8 mouse cellular contexts compared by ENCODE assay signal in the genomic region with DNA sequence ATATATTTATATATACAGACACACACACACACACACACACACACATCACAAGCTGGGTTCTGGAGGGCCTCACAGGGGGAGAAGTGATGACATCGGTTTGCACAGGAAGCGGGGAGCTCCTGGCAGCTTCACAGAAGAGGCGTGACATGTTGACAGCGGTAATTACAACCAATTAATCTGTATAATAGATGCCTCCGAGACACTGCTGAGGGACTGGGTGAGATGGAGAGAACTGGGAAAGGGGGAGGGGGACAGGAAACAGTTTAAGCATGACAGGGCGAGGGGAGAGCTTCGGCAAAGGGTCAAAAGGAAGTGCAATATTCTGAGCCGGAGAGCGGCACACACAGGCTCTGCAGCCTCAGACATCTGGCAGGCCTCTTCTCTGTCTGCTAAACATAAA.
DNase-seq lines count a peak whose midpoint lies in the region; ATAC-seq and TF ChIP-seq lines count a peak whose summit lies in the region.

No protein-coding gene starts in this region.

- peaks cover 4% of the 10 kb centered on the region for H3K4me1 ChIP-seq in lung, postnatal 0 days (ENCODE audit: insufficient read depth, low read depth, low read length)

- no peaks in the 10 kb centered on the region for H3K9me3 ChIP-seq in lung, postnatal 0 days (ENCODE audit: low read length)

- H3K27ac ChIP-seq in lung, postnatal 0 days (ENCODE audit: low read length) = no peak overlapping the region

- no peaks in the 10 kb centered on the region for H3K27me3 ChIP-seq in lung, postnatal 0 days (replicated peaks; ENCODE audit: insufficient read depth, low read length)

- peak; percentile 7 for DNase-seq in right cerebral cortex, adult 18-20 months
- no peak for DNase-seq in right cerebral cortex, postnatal 36 days (ENCODE audit: low spot score in 2 of 2)
- peak; percentile 45 for DNase-seq in forelimb bud, embryonic 11.5 days (ENCODE audit: low read depth, low spot score)
- DNase-seq in kidney, adult 11 months = peak; percentile 59
- DNase-seq in lung, postnatal 0 days (ENCODE audit: low spot score) = peak; percentile 80
- peak; percentile 76 for DNase-seq in retina, embryonic 14.5 days (ENCODE audit: low spot score)
- no peak for DNase-seq in adipocyte (ENCODE audit: low spot score)
- no peak for DNase-seq in adrenal gland, postnatal 36 days

- 0 out of 2 replicates have a peak overlapping the region, but pooled peaks have one; percentile 6 for H3K4me2 ChIP-seq in lung, postnatal 0 days (replicated peaks; ENCODE audit: low read depth, low read length)

- no peak overlapping the region for H3K4me3 ChIP-seq in lung, postnatal 0 days (ENCODE audit: low read depth, low read length)

- no peaks in the 10 kb centered on the region for H3K36me3 ChIP-seq in lung, postnatal 0 days (ENCODE audit: insufficient read depth, low read length)

- peak; percentile 87 for ATAC-seq in lung, postnatal 0 days

- 0 out of 2 replicates have a peak, but pooled peaks have one; percentile 23 for TF ChIP-seq EP300 in lung, postnatal 0 days (IDR thresholded peaks at IDR 0.05)

- 21% methylated on average over 9 of the region's 9 CpGs for WGBS in lung, postnatal 0 days

- no peak overlapping the region for H3K9ac ChIP-seq in lung, postnatal 0 days (replicated peaks; ENCODE audit: low read depth)

- no peak for TF ChIP-seq CTCF in lung, postnatal 0 days (IDR thresholded peaks at IDR 0.05)

Comparison
In these comparisons a context has a peak if more than half of its experiments do, and no peak if none do; other contexts are left out.
1. DNase-seq: peak in right cerebral cortex, adult 18-20 months (single experiment), forelimb bud, embryonic 11.5 days (single experiment), kidney, adult 11 months (single experiment), lung, postnatal 0 days (single experiment) and retina, embryonic 14.5 days (single experiment); none in right cerebral cortex, postnatal 36 days (0 of 2), adipocyte (single experiment) and adrenal gland, postnatal 36 days (0 of 2).